Mouse (Mus musculus) cerebellum, adult 9-11 months (tissue): ENCODE results near the gene Rnf135.
"Not testable (repeated sequence)": the region's sequence is repeated elsewhere in the genome, so short reads cannot be mapped to it uniquely, and the experiment has no call there.

Source experiments
- DNase-seq: peaks from one replicate; pipeline ENCODE4 v3.0.0; 2022

Rnf135 gene

DNA sequence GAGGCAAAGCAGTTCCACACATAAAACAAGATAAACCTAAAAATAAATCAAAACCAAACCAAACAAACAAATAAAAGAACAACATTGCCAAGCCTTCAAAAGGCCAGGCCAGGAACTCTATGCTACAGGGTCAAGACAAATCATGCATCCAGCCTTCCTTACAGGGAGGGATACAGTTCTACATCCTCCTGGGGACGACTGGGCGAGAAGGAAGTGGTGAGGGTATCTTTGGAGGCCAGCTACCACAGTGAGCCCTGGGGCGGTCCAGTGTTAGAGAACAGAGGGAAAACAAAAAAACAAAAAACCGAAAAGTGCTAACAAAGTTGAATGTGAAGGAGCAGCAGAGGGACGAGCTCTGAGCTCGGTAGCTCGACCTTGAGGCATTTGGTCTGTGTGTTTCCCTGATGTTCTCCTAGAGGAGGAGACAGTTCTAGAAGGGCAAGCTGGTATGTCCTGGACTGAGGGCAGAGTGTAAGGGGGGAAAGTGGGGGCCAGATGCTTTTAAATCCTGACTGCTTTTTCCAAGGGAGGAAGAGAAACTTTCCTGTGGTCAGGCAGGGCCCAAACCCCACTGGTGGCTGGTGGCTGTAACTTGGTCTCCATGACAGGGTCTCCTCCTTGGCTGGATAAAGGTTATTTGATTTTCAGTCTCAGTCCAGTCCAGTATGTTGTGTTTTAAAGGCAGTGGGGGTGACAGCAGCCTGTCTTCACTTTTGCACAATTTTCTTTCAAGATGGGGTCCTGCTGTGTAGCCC, 20.1 kb upstream of the Rnf135 start:
- no peak for DNase-seq

DNA sequence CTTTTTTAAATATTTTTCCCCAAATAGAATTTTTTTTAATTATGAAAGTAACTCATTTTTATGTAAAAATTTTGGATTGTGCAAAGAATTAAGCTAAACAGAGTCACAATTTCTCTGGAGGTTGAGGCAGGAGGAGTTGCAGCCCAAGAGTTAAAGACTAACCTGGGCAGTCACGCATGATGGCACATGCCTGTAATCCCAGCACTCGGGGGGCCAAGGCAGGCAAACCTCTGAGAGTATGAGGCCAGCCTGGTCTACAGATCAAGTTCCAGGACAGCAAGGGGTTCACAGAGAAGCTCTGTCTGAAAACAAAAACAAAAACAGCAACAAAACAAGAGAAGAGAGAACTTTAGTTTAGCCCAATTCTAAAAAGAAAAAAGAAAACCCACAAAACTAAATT, 19.4 kb upstream of the Rnf135 start:
- DNase-seq: no peak

DNA sequence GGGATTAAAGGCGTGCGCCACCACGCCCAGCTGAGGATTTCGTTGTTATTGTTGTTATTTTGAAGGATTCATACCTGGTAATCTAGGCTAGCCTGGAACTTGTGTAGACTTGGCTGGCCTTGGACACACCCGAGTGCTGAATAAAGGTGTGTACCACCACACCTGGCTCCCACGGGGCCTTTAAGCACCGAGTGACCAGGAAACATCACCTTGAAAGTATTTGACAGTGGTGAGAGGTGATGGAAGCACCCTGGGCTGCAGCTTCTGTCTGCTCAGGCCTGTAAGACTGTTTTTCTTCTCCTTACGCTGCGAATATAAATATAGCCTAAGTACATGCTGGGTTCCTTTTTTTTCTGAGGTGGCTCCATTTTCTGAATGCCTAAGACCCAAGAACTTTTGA, 15.5 kb upstream of the Rnf135 start:
- DNase-seq: no peak

DNA sequence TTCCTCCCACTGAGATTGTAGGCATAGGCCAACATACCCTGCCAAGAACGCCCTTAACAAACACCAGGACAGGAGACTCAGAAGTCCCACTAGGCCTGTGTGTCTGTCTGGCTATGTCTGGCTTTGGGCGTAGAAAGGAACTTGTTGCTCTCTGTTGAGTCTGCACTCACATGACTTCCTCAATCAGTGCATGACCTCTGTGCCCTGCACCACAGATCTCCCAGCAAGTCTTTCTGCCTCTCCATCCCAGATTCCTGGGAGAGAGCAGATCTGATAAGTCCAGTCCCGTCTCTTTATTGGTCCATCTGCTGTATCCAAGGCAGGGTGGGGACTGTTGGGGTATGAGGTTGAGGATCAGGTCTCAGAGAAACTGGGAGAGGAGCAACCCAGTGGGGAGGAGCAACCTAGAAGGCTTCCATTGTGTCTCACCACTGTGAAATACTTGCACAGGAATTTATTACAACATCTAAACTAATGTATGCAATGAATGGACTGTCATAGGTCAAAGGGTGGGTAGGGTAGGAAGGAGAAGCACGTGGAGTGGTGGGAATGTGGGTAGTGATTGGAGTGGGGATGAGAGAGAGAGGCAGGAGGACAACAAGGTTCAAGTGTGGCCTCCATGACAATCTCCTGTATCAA, 14.9 kb upstream of the Rnf135 start:
- DNase-seq: no peak

DNA sequence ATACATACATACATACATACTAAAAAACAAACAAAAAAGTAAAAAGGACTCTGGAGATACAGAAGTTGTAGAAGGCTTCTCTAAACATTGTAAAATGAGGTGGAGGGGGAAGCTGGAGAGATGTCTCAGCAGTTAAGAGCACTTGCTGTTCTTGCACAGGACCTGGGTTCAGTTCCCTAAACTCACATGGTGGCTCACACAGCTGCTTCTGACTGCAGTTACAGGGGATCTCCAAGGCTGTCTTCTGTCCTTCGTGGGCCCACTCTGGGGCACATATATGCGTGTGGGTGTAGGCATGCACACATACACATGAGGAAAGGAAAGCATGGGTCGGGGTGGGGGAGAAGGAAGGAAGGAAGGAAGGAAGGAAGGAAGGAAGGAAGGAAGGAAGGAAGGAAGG, 14.0 kb upstream of the Rnf135 start:
- no peak for DNase-seq

DNA sequence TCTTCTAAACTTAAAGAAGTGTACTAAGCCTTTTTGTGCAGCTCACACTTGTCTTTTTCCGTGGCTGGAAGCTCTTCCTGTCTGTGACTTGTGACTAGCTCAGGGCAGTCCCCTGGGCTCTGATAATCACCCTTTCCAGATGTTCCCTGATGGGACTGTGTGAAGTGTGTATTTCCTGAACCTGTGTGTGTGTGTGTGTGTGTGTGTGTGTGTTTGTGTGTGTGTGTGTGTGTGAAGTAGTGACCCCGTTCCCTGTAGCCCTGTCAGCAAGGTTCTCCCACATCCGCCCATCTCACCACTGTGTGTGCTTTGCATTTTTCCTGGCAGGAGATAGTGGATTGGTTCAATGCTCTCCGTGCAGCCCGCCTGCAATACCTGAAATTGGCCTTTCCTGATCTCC, 13.3 kb upstream of the Rnf135 start:
- no peak for DNase-seq

DNA sequence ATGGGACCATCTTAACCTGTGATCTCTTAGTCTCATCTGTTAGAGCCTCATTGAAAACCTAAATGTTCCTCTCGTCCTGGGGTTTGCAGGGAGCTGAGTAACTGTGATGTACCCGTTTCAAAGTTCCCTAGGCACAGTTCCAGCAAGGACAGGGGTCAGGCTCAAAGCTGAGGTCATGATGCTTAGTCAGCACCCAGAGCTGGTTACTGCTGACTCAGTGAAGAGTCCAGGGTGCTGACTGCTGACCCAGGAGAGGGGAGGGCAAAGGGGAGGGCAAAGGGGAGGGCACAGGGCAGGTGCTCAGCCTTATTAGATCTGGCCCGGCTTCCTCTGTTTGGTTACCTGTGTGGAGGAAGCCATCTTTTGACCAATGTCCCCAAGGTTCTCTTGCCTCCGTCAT, 11.8 kb upstream of the Rnf135 start:
- no peak for DNase-seq

DNA sequence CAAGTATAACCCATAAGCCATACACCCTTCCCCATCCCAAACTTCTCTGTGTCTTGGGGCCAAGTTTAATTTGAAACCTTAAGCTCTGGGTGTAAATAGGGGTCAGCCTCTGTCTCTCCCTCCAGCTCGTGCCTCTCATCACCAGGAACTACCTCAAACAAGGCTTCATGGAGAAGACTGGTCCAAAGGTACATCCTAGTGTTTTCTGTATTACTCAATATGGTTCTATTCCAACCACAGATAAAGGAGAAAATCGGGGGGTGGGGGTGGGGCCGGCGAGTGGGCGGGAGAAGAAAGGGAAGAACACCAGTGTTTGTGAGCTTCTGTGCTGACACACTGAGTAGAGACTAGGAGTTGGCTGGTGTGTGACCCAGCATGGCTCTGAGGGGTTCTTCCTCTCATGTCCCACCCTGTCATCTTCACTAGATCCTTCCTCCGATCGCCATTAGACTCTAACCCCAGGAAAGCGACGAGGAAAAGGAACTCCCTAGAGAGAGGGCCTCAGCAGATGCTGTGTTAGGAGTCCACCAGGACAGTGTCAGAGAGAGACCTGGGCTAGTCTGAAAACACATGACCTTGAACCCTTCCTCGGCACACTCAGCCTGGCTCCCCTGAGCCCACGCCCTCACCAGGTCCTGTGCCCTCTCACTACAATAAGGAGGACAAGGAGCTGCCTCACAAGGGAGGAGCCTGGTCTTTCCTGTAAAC, 9.5 kb upstream of the Rnf135 start:
- no peak for DNase-seq

DNA sequence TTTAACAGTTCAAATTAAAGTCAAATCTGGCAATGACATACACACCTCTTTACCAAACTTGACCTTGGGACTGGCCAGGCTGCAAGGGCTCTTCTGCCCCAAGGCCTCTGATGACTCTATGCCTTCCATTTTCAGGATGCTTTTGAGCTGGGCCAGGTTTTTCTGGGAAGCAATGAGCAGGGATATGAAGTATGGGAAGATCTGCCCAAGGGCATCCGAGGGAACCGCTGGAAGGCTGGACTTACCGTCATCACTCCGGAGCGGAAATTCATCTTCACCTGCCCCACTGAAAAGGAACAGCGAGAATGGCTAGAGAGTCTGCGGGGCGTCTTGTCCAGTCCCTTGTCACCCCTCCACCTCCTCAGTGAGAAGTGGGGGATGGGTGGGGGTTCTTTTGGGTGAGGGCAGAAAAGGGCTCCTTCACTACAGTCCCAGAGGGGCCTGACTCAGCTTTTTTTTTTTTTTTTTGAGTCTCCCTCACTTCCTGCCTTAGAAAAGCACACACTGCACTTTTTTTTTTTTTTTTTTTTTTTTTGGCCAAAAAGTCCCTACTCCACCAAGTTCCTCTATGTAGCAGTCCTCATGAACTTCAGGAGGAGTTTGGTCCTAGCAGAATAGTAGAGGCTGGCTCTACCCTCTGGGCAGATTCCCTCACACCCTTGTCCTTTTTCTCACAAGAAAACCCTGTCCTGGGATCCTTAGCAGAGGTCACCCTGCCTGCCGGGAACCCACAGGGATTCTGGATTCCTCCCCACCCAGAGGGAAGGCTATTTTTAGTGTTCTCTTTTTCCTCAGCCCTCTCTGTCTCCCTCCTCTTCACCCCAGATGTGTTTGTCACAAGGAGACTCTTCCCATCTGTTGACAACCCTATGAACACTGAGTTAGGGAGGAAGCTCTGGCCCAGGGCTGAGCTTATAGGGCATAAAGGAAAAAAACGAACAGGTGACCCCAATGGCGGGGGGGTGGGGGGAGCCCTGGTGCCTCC, 6.4 kb upstream of the Rnf135 start:
- no peak for DNase-seq

DNA sequence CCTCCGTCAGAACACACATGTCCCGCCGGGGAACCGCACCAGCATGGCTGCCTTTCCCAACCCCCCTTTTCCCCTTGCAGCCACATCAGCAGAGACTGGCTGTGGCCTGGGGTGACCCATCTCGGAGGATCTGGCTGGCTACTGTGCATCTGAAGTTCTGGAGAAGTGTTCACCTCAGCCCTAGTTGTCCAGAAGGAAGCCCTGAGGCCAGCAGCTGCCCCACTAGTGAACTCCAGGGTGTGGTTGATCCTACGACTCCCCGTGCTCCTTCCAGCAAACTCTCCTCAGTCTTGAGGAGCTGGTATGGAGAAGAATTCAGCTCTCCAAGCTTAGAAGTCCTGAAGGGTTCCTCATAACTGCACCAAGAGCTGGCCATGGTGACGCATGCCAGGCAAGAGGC, 5.3 kb upstream of the Rnf135 start:
- no peak for DNase-seq

DNA sequence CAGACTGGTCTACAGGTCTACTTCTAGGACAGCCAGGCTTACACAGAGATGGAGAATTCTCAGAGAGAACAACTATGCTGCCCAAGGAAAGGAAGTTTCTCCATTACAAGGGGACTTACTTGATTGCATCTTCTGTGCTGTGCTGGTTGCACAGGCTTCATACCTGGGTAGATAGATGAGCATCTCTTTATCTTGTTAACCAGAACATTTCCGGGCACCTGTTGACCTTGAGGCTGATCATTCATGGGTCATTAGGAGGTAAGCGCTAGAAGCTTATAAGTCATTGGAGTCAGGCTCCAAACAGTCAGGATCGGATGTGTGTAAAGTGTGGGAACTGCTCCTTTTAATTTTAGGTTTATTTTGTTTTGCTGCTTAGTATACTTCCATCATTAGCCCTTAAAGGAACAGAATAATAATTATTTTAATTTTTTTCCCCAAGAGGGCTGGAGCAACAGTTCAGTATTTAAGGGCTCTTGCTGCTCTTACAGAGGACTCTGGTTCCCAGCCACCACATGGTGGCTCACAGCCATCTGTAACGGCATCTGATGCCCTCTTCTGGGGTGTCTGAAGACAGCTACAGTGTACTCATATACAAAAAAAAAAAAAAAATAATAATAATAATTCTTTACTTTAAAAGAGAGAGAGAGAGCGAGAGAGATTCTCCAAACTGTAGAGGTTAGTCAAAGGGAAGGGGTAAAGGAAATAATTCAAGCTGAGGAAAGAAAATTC, 2.5 kb upstream of the Rnf135 start:
- no peak for DNase-seq

DNA sequence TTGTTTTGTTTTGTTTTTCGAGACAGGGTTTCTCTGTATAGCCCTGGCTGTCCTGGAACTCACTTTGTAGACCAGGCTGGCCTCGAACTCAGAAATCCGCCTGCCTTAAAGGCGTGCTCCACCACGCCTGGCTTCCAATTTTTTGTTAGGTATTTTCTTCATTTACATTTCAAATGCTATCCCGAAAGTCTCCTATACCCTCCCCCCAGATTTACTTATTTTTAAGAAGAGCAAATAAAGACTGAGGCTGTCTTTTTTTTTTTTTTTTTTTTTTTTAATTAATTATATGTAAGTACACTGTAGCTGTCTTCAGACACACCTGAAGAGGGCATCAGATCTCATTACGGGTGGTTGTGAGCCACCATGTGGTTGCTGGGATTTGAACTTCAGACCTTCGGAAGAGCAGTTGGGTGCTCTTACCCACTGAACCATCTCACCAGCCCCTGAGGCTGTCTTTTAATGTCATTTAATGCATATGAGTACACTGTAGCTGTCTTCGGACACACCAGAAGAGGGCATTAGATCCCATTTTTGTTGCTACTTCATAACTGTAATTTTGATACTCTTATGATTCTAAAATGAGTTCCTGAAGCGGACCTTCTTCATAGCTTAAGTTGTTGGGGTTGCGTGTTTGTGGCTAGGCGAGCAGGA, 472 bp upstream of the Rnf135 start:
- not testable (repeated sequence) for DNase-seq

DNA sequence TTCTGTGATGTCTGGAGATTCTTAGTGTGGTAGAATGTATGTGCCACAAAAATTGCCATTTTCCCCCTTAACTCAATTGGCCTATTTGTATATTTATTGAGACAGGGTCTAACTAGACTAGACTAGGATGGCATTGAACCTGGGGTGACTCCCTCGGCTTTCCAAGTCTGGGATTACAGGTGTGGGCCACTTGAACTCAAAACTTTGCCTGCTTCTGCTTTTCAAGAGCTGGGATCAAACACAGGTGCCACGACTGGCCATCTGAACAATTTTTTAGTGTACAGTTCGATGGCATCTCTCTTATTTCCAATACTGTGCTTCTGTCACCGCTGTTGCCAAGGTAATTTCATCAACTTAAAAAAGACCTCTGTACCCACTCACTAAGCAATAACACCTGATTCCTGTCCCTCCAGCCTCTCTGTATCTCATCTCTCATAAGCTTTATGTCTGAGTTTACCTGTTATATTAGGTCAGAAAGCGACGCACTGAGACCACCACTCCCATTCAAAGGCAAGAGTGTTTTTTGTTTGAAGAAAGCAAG, 950 bp downstream of the Rnf135 start:
- no peak for DNase-seq

DNA sequence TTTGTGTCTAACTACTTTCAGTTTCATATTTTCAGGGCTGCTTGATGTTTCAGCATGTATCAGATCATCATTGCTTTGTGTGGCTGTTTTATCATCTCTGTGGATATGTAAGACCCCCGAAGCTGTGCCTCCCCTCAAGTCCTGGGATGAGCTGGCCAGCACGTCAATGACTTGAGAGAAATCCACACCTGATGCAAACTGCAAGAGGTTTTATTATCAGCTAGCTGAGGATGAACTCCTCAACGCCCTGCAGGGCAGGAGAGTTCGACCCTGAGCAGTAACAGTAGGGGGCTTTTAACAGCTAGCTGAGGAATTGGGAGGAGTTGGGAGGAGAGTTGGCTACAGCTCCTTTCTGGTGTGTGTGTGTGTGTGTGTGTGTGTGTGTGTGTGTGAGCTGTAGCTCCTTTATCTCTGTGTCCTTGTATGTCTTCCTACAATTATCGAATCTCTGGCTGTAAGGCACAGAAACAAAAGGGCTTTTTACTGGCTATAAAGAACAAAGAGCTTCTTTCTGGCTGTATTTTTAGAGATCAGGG, 1.9 kb downstream of the Rnf135 start:
- DNase-seq: not testable (repeated sequence)

DNA sequence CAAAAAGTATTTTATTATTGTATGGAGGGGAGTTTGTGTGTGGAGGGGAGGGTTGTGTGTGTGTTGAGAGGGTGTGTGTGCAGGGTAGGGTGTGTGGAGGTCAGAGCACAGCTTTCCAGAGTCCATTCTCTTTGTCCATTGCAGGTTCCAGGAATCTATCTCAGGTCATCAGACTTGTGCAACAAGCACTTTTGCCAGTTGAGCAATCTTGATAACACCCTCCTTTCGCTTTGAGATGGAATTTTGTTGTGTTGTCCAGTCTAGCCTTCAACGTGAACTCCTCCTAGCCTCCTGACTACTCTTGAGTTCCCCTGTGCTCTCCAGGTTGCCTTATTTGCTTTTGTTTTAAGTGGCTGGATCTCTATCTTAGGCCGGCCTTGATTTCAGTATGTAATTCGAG, 6.6 kb downstream of the Rnf135 start:
- no peak for DNase-seq

DNA sequence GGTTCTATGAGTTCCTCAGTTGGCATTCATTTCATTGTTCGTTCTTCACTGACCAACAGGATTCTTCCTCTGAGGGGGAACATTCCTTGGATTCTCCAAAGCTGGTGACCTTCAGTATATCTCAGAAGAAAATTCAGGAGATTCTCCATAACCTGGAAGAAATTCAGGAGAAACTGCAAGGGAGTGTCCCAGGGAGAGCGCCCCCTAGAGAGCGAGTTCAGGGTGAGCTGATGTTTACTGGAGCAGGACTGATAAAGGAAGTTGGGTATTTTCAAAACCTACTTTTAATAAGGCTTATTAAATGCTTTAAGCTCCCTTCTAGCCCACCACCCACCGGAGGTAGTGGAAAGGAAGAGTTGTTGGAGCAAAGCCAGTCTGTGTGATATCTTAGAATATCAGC, 10.2 kb downstream of the Rnf135 start:
- DNase-seq: no peak

DNA sequence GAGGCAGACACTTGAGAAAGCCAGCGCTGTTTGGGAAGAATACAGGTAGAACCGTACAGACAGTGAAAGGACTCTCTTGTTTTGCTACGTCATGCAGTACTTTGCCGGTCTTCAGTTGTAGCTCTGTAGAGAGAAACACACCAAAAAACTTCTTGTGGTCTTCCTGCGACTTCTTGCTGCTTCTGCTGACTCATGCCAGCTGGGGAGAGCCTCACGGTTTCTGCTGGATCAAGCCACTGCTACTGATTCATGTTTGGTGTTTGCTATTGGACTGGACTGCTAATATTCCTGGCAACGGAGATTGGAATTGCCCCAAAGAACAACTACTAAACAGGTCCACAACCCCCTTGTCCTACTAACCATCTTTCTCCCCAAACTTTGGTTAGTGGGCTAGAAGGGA, 12.7 kb downstream of the Rnf135 start:
- DNase-seq: no peak

DNA sequence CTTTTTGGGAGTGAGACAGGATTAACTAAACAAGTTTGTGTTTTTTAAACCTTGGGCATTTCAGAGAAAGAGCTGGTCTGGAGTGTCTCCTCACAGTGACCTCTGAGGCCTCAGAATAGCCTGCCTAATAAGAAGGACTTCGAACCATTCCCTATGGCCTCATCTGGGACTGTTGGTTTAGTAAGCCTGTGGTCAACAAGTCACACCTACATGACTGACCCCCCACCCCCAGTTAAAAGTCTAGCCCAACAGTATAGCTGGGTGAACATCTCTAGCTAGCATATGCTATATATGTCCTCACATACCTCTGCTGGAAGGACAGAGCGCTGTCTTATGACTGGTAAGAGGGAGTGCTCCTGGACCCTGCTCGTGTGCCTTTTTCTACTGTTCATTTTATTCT, 15.7 kb downstream of the Rnf135 start:
- no peak for DNase-seq

DNA sequence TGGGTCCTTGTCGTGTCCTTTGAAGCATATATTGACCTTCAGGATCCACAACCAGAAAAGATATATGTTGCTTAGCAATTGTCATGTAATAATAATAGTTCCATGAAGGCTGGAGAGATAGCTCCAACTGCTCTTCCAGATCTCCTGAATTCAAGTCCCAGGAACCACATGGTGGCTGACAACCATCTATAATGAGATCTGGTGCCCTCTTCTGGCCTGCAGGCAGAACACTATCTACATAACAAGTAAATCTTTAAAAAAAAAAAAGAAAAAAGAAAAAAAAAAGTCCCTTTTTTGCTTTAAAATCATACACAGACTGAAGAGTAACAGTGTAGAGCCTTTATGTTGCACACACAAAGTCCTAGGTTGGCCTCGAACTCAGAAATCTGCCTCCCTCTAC, 16.1 kb downstream of the Rnf135 start:
- no peak for DNase-seq

DNA sequence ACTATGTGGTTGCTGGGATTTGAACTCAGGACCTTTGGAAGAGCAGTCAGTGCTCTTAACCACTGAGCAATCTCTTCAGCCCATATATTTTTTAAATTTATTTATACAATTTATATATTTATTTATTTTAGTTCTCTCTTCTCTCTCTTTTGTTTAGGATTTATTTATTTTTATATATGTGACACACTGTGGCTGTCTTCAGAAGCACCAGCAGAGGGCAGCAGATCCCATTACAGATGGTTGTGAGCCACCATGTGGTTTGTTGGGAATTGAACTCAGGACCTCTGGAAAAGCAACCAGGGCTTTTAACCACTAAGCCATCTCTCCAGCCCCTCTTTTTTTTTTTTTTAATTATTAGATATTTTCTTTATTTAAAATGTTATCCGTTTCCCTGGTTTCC, 16.7 kb downstream of the Rnf135 start:
- DNase-seq: no peak

DNA sequence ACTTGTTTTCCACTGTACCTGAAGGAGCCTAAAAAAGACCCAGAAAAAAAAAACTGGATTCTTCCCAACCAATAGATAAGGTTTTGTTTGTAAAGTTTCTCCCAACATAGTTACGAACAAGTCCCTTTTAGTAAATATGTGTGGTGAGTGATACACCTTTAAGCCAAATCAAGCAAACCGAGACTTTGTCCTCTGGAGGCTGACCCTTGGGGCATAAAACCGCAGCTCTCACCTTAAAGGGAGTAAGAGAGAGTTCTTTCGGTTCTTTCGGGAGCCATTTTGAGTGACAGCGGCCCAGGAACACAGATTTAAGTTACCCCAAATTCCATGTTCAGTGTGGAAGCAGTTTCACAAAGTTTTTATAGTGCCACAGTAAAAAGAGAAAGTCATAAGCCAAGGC, 18.6 kb downstream of the Rnf135 start:
- no peak for DNase-seq
